Mouse (Mus musculus): ENCODE results near the gene Ugt1a6b. TPM values are rescaled to one million over a fixed set of nuclear protein-coding genes. Genes with fewer than 3 reads are reported as not detected.

Ugt1a6b gene
- polyA plus RNA-seq, 1 experiment from 2014 or later, result 0.70 TPM

GRCm38 (mm10) chr1:88243861-88244260 is 140.8 kb downstream of the Ugt1a6b start:
- H3K4me2 ChIP-seq, result no peak overlapping the region

DNA sequence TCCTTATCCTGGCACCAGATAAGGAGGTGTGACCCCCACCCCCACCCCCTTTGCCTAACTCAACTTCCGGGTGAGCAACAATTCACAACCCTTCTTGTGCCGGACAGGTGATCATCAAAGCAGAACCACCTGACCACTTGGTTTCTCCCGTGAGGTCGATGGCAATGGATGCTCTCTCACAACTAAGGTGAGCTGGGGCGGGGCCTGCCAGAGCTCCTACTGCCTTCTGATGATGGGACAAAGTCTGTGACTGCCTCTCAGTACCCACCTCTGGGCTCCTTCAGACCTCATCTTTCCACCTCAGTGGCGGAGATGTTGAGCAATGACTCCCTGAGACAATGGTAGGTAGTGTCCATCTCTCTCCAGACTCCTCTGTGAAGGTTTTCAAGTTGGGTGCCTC is 142.8 kb downstream of the Ugt1a6b start:
- 78% methylated on average over 6 of the region's 6 CpGs for WGBS
- no peak overlapping the region for H3K9ac ChIP-seq
- no peak overlapping the region for H3K4me3 ChIP-seq
- no peaks in the 10 kb centered on the region for H3K27me3 ChIP-seq (replicated peaks)
- H3K4me2 ChIP-seq, result no peak overlapping the region
- no peak for ATAC-seq (replicated peaks)
- H3K27ac ChIP-seq, result no peak overlapping the region
- peaks cover 86% of the 10 kb centered on the region for H3K9me3 ChIP-seq
- no peaks in the 10 kb centered on the region for H3K36me3 ChIP-seq (replicated peaks)
- no peaks in the 10 kb centered on the region for H3K4me1 ChIP-seq

More at GRCm38 (mm10) chr1:88243861-88244260, 140.8 kb downstream of the Ugt1a6b start:
- Histone ChIP-seq H3K9ac (no peak overlapping the region), H3K36me3 (replicated peaks) (no peaks in the 10 kb centered on the region), H3K27ac (no peak overlapping the region), H3K4me3 (no peak overlapping the region), H3K9me3 (peaks cover 89% of the 10 kb centered on the region), H3K4me1 (no peaks in the 10 kb centered on the region), H3K27me3 (replicated peaks) (no peaks in the 10 kb centered on the region)
- ATAC-seq (replicated peaks), result no peak
- 65% methylated on average over 5 of the region's 5 CpGs for WGBS

- Histone ChIP-seq H3K4me1 (no peaks in the 10 kb centered on the region), H3K27ac (no peak overlapping the region), H3K4me2 (no peak overlapping the region), H3K9ac (no peak overlapping the region), H3K9me3 (peaks cover 82% of the 10 kb centered on the region), H3K4me3 (no peak overlapping the region), H3K27me3 (replicated peaks) (no peaks in the 10 kb centered on the region), H3K36me3 (replicated peaks) (no peaks in the 10 kb centered on the region)
- ATAC-seq (replicated peaks), result no peak
- 47% methylated on average over 6 of the region's 6 CpGs for WGBS
Observed at GRCm38 (mm10) chr1:88246386-88246785, 143.3 kb downstream of the Ugt1a6b start.

DNA sequence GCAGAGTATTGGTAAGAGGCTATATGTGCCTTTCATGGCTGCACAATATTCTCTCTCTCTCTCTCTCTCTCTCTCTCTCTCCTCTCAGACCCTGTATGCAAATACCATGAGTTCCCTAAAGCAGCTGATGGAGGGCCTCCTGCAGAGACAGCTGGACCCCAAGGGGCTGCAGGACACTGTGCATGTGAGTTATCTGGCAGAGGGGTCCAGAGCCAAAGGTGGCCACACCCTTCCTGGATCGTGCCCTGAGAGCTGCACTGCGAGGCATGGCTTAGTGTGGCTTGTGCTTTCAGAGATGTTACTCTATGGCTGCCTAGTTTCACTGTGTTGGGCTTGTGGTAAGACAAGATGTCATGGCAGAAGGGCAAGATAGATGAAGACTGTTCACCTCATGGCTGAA is 144.6 kb downstream of the Ugt1a6b start:
- Histone ChIP-seq H3K4me1 (no peaks in the 10 kb centered on the region), H3K27me3 (replicated peaks) (no peaks in the 10 kb centered on the region), H3K9ac (no peak overlapping the region), H3K27ac (no peak overlapping the region), H3K9me3 (peaks cover 78% of the 10 kb centered on the region), H3K4me3 (no peak overlapping the region), H3K4me2 (no peak overlapping the region), H3K36me3 (replicated peaks) (no peaks in the 10 kb centered on the region)
- no peak for ATAC-seq (replicated peaks)
- 54% methylated on average over 2 of the region's 2 CpGs for WGBS

GRCm38 (mm10) chr1:88248658-88249057 is 145.6 kb downstream of the Ugt1a6b start:
- 75% methylated on average over 4 of the region's 4 CpGs for WGBS
- Histone ChIP-seq H3K27ac (no peak overlapping the region), H3K9me3 (peaks cover 74% of the 10 kb centered on the region), H3K4me3 (no peak overlapping the region), H3K27me3 (replicated peaks) (no peaks in the 10 kb centered on the region), H3K9ac (no peak overlapping the region), H3K4me2 (no peak overlapping the region), H3K36me3 (replicated peaks) (no peaks in the 10 kb centered on the region), H3K4me1 (no peaks in the 10 kb centered on the region)
- ATAC-seq (replicated peaks), result no peak

- no peak overlapping the region for H3K4me3 ChIP-seq
- no peaks in the 10 kb centered on the region for H3K4me1 ChIP-seq
- no peaks in the 10 kb centered on the region for H3K27me3 ChIP-seq (replicated peaks)
- no peaks in the 10 kb centered on the region for H3K36me3 ChIP-seq (replicated peaks)
- H3K4me2 ChIP-seq, result no peak overlapping the region
- H3K9me3 ChIP-seq, result peaks cover 65% of the 10 kb centered on the region
- H3K27ac ChIP-seq, result no peak overlapping the region
- no peak overlapping the region for H3K9ac ChIP-seq
- 78% methylated on average over 7 of the region's 7 CpGs for WGBS
- ATAC-seq (replicated peaks), result no peak
Observed at GRCm38 (mm10) chr1:88249596-88249995, 146.5 kb downstream of the Ugt1a6b start.

DNA sequence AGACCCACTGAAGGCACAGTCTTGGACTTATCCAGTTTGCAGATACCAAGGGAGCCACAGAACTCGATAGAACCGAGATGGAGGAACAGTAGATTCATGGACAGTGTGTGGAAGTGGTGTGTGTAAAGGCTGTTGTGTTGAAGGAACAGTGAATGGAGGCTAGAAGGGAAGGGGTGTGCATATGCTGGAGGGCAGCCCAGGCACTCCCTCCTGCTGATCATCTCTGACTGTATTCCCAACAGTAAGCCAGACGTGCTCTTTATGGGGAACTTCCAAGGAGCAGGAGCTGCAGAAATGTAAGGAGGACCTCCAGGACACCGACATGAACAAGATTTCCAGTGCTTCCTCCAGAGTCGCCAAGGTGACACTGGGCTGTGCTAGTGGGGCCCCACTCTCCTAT is 147.0 kb downstream of the Ugt1a6b start:
- Histone ChIP-seq H3K4me1 (no peaks in the 10 kb centered on the region), H3K9me3 (peaks cover 65% of the 10 kb centered on the region), H3K9ac (no peak overlapping the region), H3K27me3 (replicated peaks) (no peaks in the 10 kb centered on the region), H3K36me3 (replicated peaks) (no peaks in the 10 kb centered on the region), H3K27ac (no peak overlapping the region), H3K4me2 (no peak overlapping the region), H3K4me3 (no peak overlapping the region)
- 83% methylated on average over 5 of the region's 5 CpGs for WGBS
- ATAC-seq (replicated peaks), result no peak

DNA sequence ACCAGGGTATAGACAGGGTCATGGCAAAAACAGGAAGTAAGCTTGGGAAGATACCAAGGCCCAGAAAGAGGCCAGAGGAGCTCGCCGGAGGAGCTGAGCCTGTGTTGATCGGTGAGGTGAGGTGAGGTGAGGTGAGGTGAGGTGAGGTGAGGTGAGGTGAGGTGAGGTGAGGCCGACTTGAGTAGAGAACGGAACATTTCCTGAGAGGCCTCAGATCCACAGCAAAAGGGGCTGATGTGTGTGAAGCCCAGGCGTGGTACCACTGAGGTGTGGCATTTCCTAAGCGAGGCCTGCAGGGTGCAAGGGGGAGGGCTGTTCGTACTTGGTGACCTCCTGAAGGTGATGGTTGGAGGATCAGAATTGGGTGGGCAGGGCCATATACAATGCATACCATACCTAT is 150.1 kb downstream of the Ugt1a6b start:
- H3K4me1 ChIP-seq, result no peaks in the 10 kb centered on the region
- 75% methylated on average over 8 of the region's 8 CpGs for WGBS

GRCm38 (mm10) chr1:88253540-88253939 is 150.5 kb downstream of the Ugt1a6b start:
- ATAC-seq (replicated peaks), result no peak
- Histone ChIP-seq H3K4me2 (no peak overlapping the region), H3K4me3 (no peak overlapping the region), H3K9me3 (peaks cover 47% of the 10 kb centered on the region), H3K27me3 (replicated peaks) (no peaks in the 10 kb centered on the region), H3K4me1 (no peaks in the 10 kb centered on the region), H3K9ac (no peak overlapping the region), H3K36me3 (replicated peaks) (no peaks in the 10 kb centered on the region), H3K27ac (no peak overlapping the region)
- 72% methylated on average over 6 of the region's 6 CpGs for WGBS

More for the DNA sequence above, 150.1 kb downstream of the Ugt1a6b start:
- Histone ChIP-seq H3K36me3 (replicated peaks) (no peaks in the 10 kb centered on the region), H3K9ac (no peak overlapping the region), H3K4me2 (no peak overlapping the region), H3K4me3 (no peak overlapping the region), H3K27ac (no peak overlapping the region), H3K27me3 (replicated peaks) (no peaks in the 10 kb centered on the region), H3K9me3 (peaks cover 52% of the 10 kb centered on the region)
- ATAC-seq (replicated peaks), result no peak

DNA sequence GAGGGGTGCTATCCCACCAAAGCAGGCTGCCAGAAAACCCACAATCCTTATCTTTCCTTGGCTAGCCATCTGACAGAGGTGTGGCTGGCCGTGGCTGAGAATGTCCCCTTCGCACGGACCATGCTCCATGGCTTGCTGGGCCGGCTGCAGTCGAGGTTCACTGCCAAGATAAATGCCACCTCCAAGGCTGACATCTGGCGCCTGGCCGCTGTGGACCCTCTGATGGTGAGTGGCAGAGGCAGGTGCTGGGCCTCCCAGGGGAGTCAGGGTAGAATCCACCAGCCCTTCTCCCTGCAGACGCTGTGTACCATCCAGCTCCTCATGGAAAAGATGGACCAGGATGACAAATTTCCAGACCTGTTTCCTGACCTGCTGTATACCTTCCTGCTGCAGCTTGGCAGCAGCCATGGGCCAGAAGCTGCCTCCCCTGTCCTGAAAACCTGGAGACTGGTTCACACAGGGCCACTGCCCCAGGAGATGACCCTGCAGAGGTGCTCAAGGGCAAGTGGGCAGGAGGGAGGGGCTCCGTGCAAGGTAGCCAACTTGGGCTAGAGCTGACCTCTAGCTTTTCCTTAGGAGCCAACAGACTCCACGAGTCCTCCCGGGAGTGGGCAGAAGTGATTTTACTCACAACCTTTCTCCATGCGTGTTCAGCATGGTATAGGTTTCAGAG is 151.9 kb downstream of the Ugt1a6b start:
- H3K27me3 ChIP-seq (replicated peaks), result no peaks in the 10 kb centered on the region
- H3K4me1 ChIP-seq, result no peaks in the 10 kb centered on the region
- no peak overlapping the region for H3K27ac ChIP-seq
- H3K4me2 ChIP-seq, result no peak overlapping the region
- no peak overlapping the region for H3K4me3 ChIP-seq
- no peak for ATAC-seq (replicated peaks)
- H3K36me3 ChIP-seq (replicated peaks), result no peaks in the 10 kb centered on the region
- whole genome bisulfite sequencing, result 88% methylated on average over 12 of the region's 12 CpGs
- H3K9me3 ChIP-seq, result peaks cover 37% of the 10 kb centered on the region
- H3K9ac ChIP-seq, result no peak overlapping the region

GRCm38 (mm10) chr1:88255466-88255857 is 152.4 kb downstream of the Ugt1a6b start:
- Histone ChIP-seq H3K9ac (no peak overlapping the region), H3K27ac (no peak overlapping the region), H3K27me3 (replicated peaks) (no peaks in the 10 kb centered on the region), H3K4me2 (no peak overlapping the region), H3K4me3 (no peak overlapping the region), H3K9me3 (peaks cover 32% of the 10 kb centered on the region), H3K4me1 (no peaks in the 10 kb centered on the region), H3K36me3 (replicated peaks) (no peaks in the 10 kb centered on the region)
- ATAC-seq (replicated peaks), result no peak
- 66% methylated on average over 2 of the region's 2 CpGs for WGBS

DNA sequence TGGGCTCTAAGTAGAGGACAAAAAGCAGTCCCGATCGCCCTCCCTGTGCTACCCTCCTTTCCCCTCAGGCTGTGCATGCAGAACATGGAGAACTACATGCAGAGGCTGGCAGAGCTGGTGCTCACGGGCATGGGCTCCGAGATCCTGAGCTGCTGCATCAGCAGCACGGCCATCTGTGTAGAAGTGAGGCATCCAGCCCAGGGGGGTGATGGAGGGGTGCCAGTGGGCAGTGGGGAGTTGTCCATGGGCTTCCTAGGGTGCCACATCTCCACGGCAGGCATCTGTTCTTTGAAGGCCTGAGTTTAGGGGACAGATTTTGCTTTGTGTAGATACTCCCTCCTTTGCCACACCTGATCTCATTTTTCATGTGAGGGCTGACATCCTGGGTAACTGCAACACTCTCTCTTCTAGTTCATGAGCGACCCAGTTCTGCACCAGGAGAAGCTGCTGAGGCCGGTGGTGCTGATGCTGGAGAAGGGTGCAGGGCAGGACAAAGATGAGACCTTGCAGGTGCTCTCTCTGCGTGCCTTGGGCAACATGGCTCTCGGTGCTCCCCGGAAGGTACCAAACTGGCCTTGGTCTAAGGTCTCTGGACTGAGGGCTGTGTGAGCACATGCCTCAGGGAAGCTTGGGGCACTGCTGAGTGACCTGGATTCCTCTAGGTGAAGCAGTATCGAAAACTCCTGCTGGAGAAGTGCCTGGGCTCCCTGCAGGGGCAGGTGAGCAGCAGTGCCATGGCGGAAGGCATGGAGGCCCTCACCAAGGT is 153.1 kb downstream of the Ugt1a6b start:
- peaks cover 4% of the 10 kb centered on the region; the same call in 1 of the 2 replicates for H3K36me3 ChIP-seq (replicated peaks)
- no peaks in the 10 kb centered on the region for H3K4me1 ChIP-seq
- H3K4me2 ChIP-seq, result no peak overlapping the region
- WGBS, result 80% methylated on average over 13 of the region's 13 CpGs
- no peak overlapping the region for H3K27ac ChIP-seq
- no peak for ATAC-seq (replicated peaks)
- peaks cover 27% of the 10 kb centered on the region for H3K9me3 ChIP-seq
- H3K4me3 ChIP-seq, result no peak overlapping the region
- H3K9ac ChIP-seq, result no peak overlapping the region
- H3K27me3 ChIP-seq (replicated peaks), result no peaks in the 10 kb centered on the region
